Mouse (Mus musculus): ENCODE measurements around the gene Arntl2.

DNA sequence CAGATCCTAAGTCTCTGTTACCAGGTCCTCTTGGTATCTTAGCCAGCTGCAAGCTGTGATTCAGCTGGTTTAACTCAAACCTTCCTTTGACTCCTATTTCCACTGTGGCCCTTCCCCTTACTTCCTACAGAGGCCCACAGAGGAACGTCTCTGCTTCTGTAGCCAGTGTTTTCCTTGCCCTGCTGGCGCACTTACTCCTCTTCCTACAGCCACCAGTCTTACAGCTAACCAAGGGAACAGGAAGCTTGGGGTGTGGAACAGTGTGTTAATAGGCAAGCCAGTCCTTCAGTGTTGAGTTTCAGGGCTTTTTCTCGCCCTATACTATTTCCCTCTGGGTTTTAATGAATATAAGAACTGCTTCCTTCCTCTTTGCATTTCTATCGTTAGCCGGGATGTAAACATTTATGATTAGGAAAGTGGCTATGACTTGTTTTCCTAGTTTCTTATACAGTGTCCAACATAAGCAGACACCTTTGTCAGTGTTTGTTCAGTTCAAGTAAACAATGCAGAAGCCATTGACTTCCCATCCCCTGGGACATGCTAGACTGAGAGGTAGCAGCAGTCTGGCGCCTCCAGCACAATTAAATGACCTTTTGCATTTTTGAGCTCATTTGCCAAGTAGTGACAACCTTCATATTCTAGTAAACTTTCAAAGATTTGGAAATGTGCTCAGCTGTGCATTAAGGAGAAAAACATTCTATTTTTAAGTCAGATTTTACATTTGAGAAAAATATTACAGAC, 25.7 kb upstream of the Arntl2 start:
- TF ChIP-seq POLR2A (IDR thresholded peaks at IDR 0.05; ENCODE audit: low read depth, low read length) (no peak), CTCF (IDR thresholded peaks at IDR 0.05; ENCODE audit: borderline replicate concordance, insufficient read depth, low read length) (no peak)
